Mouse (Mus musculus) liver, adult (tissue): Measurements from ENCODE around the gene Alk.

Experiments used
- GATA4 ChIP-seq: IDR thresholded peaks from 2 replicates; pipeline ENCODE4 v1.6.1; 2014; ENCODE audit warnings: mild to moderate bottlenecking, low read length; ENCODE audit not compliant: insufficient replicate concordance

The Alk gene

DNA sequence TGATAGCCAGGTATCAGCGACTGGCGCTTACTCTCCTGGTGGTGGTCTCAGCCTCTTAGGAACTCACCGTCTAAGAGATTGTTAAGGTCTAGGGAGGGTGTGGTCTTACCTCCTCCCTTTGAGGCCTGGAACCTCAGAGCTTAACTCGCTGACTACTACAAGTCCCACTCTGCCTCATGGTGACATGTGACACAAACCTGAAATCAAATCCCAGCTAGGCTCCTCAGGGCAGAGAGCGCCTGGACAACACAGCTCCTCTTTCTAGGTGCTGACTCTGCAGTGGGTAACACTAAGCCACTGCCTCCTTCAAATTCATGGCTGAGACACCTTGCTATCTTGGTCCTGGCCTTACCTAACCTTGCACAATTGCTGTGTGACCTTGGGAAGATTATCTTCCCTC, 689.5 kb downstream of the Alk start:
- TF ChIP-seq GATA4: no peak

DNA sequence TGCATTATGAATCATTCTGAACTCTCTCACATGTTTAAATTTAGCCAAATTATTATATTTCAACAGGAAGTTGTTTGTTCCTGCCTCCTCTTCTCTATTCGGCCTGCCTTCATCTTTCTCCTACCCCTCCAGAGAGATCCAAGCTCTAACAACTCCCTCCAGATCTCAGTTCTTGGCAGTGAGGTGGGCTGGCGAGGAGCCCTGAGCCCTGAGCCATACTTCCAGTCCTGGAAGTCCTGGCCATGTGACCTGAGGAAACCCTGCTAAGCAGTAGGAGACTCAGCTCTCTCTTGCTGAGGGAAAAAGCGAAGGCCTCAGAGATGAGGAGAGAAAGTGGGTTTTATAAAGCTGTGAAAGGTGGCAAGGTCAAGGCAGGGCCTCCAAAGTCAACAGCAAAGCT, 689.9 kb downstream of the Alk start:
- TF ChIP-seq GATA4: no peak

DNA sequence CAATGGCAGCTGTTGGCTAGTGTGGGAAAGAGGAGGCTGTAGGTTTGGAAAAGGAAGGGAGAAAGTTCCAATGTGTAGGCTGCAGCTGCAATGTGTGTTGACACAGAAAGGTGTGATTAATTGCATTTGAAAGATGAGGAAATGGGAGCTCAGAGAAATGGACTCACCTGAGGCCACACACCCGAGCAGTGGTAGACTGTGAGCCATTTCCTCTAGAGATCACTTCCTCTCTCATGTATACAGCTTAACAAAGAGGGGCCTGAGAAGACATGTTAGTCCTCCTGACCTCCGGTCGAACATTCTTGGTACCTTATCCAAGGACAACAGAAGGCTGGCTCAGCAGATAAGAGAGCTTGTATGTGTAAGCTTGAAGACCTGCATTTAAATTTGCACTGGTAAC, 691.2 kb downstream of the Alk start:
- TF ChIP-seq GATA4: no peak

DNA sequence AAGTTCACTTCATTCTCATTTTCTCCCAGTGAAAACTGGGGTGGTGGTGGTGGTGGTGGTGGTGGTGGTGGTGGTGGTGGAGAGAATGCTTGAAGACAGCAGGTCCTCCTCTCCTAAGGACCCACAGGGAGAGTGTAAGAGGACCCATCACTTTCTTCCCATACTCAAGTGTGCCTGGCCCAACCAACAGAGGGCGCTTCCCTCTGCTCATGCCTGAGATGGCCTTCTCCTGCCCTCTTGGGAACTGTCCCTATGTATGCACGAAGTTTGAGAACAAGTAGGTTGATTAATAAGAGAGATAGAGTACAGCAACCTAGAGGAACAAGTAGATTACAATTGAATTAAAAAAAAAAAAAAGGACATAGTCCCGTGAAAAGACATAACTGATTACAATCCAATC, 695.3 kb downstream of the Alk start:
- TF ChIP-seq GATA4: no peak

DNA sequence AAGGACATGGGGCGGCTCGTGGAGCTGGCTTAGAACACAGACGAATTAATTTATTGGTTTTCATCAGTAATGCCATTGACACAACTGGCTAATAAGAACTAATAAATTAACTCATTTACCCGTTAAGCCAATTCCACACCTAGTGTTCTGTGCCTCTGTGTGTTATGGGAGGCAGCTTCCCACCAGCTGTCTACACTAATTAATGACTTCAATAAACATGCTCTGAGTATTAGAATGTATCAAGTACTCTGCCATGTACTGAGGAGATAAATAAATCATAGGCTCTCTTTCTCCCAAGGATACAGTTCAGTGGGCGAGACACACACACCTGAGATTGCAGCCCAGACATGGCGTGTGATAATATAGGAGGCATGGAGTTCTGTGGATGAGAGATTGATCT, 723.1 kb downstream of the Alk start:
- TF ChIP-seq GATA4: no peak

DNA sequence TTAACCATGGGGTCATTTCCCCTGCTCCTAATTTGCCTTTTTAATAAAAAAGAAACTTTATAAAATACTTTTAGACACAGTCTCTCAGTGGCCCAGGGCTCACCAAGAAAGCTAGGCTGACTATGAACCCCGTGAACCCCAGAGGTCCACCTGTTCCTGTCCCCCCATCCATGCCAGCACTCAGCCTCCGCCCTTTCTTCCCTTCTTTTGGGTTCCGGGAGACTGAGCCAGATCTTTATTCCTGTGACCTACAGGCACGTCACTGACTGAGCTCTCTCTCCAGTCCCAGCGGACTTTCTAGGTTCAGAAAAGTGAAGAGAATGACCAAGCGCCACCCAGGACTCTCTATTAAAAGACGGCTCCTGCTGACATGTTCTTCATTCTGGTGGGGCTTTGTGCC, 728.9 kb downstream of the Alk start:
- TF ChIP-seq GATA4: no peak

DNA sequence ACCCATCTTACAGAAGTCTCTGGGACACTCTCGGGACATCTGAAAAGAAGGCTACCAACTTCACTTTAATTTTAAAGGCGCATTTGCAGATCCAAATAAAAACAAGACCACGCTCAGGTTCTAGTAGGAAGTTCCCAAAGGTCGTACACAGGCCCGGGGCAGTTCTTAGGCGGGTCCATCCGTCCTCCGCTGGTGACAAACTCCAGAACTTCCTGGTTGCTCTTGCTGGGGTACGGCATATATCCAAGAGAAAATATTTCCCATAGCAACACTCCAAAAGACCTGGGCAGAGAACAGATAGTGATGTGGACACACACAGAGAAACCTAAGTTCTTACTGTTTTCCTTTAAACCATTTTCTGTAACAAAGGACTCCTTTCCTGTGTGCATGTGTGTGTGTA, 729.6 kb downstream of the Alk start:
- TF ChIP-seq GATA4: no peak

DNA sequence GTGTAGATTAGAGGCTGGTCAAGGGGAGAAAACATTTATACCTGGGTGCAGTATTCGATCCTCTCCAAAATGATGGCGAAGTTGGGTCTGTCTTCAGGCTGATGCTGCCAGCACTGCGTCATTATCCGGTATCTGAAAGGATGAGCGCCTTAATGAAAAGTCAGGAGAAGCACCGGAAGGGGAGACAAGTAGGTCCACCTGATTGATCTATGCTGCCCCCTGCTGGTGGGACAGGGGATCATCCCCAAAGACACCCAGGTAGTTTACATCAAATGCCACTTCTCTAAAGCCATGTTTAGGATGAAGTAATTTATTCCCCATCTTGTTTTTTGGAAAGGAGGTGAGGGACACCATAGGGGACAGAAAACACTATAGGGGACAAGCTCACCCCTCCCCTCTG, 730.4 kb downstream of the Alk start:
- no peak for TF ChIP-seq GATA4

DNA sequence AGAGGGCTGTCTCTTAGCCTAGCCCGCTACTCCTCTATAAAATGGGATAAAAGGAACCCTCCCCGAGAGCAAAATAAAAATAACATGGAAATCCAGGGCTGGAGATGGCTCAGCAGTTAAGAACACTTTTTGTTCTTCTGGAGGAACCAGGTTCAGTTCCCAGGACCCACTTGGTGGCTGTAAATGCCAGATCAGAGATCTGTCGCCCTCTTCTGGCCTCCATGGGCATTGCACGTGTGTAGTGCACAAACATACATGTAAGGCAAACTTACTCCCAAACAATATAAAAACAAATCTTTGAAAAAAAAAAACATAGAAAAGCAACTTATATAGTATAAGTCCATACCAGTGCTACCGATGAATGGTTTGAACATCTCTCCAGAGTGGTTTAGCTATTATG, 731.5 kb downstream of the Alk start:
- TF ChIP-seq GATA4: no peak

DNA sequence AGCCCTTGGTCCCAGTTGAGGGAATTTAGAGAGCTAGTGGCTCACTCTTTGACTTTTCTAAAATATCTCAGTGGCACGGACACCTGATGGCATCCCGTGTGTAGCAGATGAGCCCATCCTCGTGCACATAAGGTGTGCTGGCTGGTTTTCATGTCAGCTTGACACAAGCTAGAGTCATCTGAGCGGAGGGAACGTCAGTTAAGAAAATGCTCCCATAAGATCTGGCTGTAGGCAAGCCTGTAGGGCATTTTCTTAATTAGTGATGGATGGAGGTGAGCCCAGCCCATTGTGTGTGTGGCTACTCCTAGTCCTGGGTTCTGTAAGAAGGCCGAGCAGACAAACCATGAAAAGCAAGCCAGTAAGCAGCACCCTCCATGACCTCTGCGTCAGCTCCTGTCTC, 732.4 kb downstream of the Alk start:
- TF ChIP-seq GATA4: no peak

DNA sequence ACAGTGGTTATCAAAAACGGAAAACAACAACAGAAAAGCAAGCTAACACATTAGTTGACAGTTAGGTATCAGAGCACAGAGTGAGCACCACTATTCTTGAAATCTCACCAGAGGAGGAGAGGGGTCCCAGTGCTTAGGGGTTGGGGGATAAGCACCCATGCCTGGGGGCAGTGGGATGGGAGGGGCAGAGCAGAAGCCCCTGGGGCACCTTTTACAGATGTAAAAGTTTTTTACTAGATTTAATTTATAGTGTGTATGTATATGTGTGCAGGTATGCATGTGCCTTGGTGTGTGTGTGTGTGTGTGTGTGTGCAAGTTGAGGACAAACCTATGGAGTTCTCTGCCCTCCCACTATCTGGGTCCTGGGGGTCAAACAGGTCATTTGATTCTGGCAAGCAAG, 733.8 kb downstream of the Alk start:
- TF ChIP-seq GATA4: no peak

DNA sequence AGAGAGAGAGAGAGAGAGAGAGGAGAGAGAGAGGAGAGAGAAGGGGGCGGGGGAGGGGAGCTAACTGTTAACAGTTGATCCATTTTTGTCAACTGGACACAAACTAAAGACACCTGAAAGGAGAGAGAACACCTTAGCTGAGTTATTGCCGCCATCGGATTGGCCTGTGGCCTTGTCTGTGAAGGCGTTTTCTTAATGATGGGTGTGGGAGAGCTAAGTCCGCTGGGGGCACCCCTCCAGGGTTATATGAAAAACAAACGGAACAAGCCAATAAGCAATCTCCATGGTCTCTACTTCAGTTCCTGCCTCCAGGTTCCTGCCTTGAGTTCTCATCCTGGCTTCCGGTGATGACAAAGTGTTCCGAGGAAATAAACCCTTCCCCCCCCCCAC, 734.2 kb downstream of the Alk start:
- no peak for TF ChIP-seq GATA4

DNA sequence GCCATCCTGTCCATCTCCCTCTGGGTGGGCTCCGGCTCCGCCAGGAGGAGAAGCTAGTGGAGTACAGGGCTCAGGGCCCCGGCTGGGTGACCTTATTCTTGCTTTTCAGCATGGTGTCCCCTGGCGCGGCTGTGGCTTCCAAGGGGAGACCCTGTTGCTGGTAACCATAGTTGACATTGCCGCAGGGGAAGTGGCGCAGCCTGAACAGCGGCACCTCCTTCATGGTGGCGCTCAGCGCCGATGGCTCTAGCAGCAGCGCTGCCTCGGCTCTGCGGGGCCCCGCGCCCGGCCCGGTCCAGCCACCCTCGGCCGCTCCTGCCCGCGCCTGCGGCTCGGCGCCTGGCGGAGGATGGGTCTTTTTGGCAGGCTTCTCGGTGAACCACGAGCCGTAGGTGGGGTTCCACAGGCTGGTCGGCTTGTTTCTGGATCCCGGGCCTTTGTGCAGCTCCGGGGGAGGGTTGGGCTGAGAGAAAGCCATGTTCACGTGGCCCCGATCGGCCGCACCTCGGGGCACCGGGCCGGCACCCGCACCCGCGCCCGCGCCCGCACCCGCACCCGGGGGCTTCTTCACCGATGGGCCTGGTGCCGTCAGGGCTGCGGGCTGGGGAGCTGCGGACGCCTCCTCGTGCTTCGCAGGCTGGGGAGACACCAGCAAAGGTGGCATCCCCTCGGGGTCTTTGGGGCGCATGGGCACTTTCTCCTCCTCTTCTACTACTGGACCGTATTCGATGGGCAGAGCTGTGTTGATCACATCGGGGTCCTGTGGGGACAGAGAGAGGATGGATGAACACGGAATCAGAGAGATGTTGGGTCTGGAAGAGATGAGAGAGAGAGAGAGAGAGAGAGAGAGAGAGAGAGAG, 734.8 kb downstream of the Alk start:
- no peak for TF ChIP-seq GATA4

DNA sequence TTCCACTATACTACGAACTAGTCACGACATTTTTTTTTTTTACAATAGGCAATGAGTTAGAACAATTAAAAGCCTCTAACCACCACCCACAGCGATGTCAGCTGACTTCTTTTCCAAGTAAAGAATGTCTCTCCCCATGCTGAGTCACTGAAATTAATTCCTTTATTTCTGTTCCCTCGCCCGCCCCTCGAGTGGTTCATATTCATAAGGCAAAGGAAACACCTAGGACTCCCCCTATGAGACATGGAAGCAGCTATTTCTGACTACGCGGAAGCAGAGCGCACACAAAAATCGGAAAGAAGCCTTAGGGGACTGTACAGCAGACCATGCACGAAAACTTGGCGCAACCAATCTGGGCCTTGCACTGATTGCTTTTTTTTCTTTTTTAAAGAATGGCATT, 735.6 kb downstream of the Alk start:
- no peak for TF ChIP-seq GATA4

DNA sequence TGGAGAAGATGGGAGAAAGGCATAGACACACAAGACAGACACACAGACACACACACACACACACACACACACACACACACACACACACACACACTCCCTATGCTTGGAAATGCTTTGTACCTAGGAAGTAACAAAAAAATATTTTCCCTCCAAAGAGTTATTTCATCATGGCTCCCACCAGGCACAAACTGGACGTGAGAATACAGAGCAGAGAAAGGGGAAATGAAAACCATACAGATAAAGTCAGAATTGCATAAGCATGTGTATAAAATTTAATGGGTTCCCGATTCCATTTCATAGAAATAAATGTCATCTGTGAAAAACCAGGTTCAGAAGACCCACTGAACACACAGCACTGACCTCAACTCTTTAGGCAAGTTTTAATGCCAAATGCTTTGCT, 736.5 kb downstream of the Alk start:
- no peak for TF ChIP-seq GATA4

DNA sequence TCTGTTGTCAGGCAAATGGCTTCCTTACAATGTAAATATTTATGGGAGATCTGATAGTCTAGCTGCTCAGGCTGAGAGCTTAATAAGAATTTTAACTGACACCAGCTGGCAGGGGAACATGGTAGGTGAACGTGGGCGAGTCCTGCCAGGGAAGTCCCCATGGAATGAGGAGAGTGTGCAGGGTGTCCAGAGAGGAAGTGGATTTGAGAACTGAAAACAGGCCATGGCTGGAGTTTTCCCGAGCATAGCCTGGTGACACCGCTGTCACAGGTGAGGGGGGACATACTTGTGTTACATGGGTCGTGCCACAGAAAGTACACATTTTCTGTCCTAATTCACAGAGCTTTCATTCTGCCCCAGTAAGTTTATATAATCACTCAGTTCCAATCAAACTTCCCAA, 739.0 kb downstream of the Alk start:
- TF ChIP-seq GATA4: no peak

DNA sequence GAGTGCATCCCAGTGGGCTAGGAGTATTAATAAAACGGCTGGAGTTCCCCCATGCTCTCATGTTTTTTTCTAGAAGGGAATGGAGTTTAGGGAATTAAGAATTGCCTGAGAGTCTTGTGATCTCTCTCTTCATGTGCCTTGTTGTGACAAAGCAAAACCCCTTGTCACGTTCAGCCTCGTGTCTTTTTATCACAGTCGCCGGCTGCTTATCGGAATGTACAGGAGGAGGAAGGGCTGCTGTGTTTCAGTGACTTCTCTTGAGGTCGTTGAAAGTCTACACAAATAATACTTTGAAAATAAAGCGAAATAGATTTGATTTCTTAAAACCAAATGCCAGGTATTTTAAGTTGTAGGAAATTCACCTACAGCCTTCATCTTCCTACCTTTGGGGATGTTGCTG, 740.4 kb downstream of the Alk start:
- TF ChIP-seq GATA4: no peak

DNA sequence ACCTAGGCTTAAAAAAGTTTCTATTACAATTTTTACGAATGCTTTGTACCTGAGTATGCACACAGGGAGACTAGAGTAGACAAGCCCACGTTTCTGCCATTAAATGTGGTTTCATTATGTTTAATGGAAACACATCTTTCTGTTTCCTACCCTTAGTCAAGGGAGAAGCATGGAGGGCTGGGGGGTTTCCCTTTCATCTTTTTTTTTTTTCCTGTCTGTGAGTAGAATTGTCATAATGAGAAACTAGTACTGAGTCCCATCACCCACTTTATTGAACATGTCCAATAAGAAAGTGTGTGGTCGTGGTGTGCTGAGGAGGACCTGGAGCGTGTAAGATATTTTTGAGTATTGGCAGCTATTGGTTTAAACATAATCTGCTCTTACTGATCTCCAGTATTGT, 741.5 kb downstream of the Alk start:
- TF ChIP-seq GATA4: no peak

DNA sequence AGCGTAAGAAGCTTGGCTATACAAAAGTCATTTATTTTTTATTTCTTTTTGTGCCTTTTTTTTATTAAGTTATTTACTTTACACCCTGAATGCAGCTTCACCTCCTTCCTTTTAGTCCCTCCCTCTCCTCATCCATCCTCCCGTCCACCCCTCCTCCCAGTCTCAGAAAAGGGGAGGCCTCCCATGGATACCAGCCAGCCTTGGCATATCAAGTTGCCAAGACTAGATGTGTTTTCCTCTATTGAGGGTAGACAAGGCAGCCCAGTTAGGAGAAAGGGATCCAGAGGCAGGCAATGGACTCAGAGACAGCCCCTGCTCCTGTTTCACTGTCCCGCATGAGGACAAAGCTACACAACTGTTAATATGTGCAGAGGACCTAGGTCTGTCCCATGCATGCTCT, 742.2 kb downstream of the Alk start:
- TF ChIP-seq GATA4: no peak
